Mouse (Mus musculus) MEL (cell line): Measurements from ENCODE around the gene Zfp808.
"Not testable (repeated sequence)": the region's sequence is repeated elsewhere in the genome, so short reads cannot be mapped to it uniquely, and the experiment has no call there.

Experiments
- CHD1 ChIP-seq: IDR thresholded peaks from 2 replicates; pipeline ENCODE4 v1.6.1; 2012; ENCODE audit warnings: low read depth, mild to moderate bottlenecking, inconsistent platforms, low read length, improper control_type of control experiment
- CTCF ChIP-seq, 3 experiments: IDR thresholded peaks in 2 of 3; conservative IDR thresholded peaks in 1 of 3; 2 replicates each; pipeline ENCODE4 v1.5.1; 2011 to 2012; ENCODE audit warnings: low read length in 3 of 3, low read depth in 2 of 3, mild to moderate bottlenecking in 2 of 3, improper control_type of control experiment in 1 of 3, inconsistent platforms in 1 of 3, mixed read lengths in 1 of 3, moderate library complexity in 1 of 3; ENCODE audit not compliant: control insufficient read depth in 1 of 3, insufficient read depth in 1 of 3, poor library complexity in 1 of 3, severe bottlenecking in 1 of 3
- EP300 ChIP-seq, 2 experiments: IDR thresholded peaks; 2 replicates each; pipeline ENCODE4 v1.6.1; 2011; ENCODE audit warnings: improper control_type of control experiment in 2 of 2, low read length in 2 of 2, low read depth in 1 of 2, mild to moderate bottlenecking in 1 of 2
- HCFC1 ChIP-seq: IDR thresholded peaks from 2 replicates; pipeline ENCODE4 v1.6.1; 2012; ENCODE audit warnings: low read depth, mild to moderate bottlenecking, inconsistent platforms, low read length, improper control_type of control experiment, moderate library complexity
- MAX ChIP-seq: IDR thresholded peaks from 2 replicates; pipeline ENCODE4 v1.6.1; 2011; ENCODE audit warnings: low read length, improper control_type of control experiment
- MXI1 ChIP-seq: IDR thresholded peaks from 2 replicates; pipeline ENCODE4 v1.6.1; 2011; ENCODE audit warnings: mild to moderate bottlenecking, low read depth, low read length, improper control_type of control experiment
- MYB ChIP-seq: IDR thresholded peaks from 2 replicates; pipeline ENCODE4 v1.6.1; 2011; ENCODE audit warnings: mild to moderate bottlenecking, low read depth, low read length, improper control_type of control experiment
- NRF1 ChIP-seq: IDR thresholded peaks from 2 replicates; pipeline ENCODE4 v1.6.1; 2014; ENCODE audit warnings: low read depth, mild to moderate bottlenecking, inconsistent platforms, low read length, improper control_type of control experiment, moderate library complexity; ENCODE audit not compliant: poor library complexity, insufficient read depth, severe bottlenecking
- POLR2A ChIP-seq, 2 experiments: IDR thresholded peaks; 2 replicates each; pipeline ENCODE4 v1.6.1; 2011 to 2012; ENCODE audit warnings: low read length in 2 of 2, mild to moderate bottlenecking in 2 of 2, control low read depth in 1 of 2, improper control_type of control experiment in 1 of 2, low read depth in 1 of 2, moderate library complexity in 1 of 2; ENCODE audit not compliant: control insufficient read depth in 1 of 2, insufficient read depth in 1 of 2, poor library complexity in 1 of 2
- POLR2AphosphoS5 ChIP-seq: IDR thresholded peaks from 2 replicates; pipeline ENCODE4 v1.6.1; 2012; ENCODE audit warnings: low read depth, borderline replicate concordance, mild to moderate bottlenecking, inconsistent platforms, low read length, moderate library complexity, mixed read lengths
- ZKSCAN1 ChIP-seq: IDR thresholded peaks from 2 replicates; pipeline ENCODE4 v1.6.1; 2012; ENCODE audit warnings: low read depth, mild to moderate bottlenecking, inconsistent platforms, low read length, improper control_type of control experiment, moderate library complexity

GRCm38 (mm10) chr13:62098786-62099185 lies 30.9 kb upstream of the Zfp808 start:
- TF ChIP-seq CHD1; MAX; NRF1; CTCF (IDR thresholded peaks at IDR 0.05 in 2 of 3, conservative IDR thresholded peaks at IDR 0.05 in 1 of 3; ENCODE audit: control insufficient read depth in 1 of 3, insufficient read depth in 1 of 3, low read depth in 2 of 3, low read length in 3 of 3, poor library complexity in 1 of 3, severe bottlenecking in 1 of 3); MYB; POLR2AphosphoS5; MXI1; EP300 (IDR thresholded peaks at IDR 0.05; ENCODE audit: low read depth in 1 of 2, low read length in 2 of 2); HCFC1; POLR2A (IDR thresholded peaks at IDR 0.05; ENCODE audit: control insufficient read depth in 1 of 2, insufficient read depth in 1 of 2, low read depth in 1 of 2, low read length in 2 of 2, poor library complexity in 1 of 2); ZKSCAN1: not testable (repeated sequence)
